Mouse (Mus musculus) adrenal gland, adult 18-20 months (tissue): ENCODE data around the gene Il1rapl2. TPM values are rescaled to one million over a fixed set of nuclear protein-coding genes. Genes with fewer than 3 reads are reported as not detected.
"Not testable (repeated sequence)": the region's sequence is repeated elsewhere in the genome, so short reads cannot be mapped to it uniquely, and the experiment has no call there.

ENCODE experiments used
- DNase-seq, 2 experiments: peaks; one replicate each; pipeline ENCODE4 v3.0.0; 2021 to 2022; ENCODE audit warnings: low spot score in 2 of 2
- total RNA-seq, 2 experiments: library from RNA; stranded (reverse); gene quantifications; 1 replicate in 1 of 2; 2 replicates in 1 of 2; pipeline ENCODE4 v1.2.3; 2021

The Il1rapl2 gene
- total RNA-seq, 2 experiments from 2014 or later, result 0.42 to 2.4 TPM

DNA sequence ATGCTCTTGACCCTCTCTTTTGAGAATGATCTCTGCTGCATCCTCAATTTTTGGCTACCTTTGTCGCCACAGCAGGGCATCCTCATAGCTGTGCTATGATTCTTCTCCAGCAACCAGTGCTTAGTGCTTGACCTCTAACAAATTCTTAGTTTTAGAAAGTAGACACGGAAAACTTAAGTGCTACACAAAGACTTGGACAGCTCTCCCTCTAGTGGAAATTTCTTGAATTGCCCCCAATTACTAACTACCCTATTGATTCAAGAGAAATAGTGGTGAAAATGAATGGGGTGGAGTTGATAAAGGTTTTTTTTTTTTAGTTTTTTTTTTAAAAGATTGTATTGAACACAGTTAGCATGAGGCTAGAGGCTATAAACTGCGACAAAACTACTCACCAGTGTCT, 599.7 kb downstream of the Il1rapl2 start:
- DNase-seq, result no peak

DNA sequence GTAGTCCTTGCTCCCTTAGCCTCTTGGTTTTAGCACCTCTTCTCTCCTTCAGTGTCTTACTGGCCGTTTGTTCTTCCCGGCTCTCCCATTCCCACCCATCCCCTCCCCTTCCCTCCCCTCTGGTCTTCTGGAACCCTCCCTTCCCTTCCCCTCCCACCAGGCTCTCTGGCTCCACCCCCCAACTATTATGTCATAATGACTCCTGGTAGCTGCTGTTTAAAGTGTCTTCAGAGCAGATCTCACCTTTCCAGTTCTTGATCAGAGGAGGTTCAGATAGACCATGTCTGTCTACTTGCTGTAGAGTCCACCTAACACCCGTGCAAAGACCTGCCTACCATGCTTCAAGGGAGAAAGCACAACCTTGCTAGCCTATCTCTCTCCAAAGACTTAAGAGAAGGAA, 639.1 kb downstream of the Il1rapl2 start, which contains the start of gene Tex13a:
Gene Tex13a (minus strand): TSS at position 101 of the 400 bp plus-strand sequence.
- DNase-seq, result no peak

DNA sequence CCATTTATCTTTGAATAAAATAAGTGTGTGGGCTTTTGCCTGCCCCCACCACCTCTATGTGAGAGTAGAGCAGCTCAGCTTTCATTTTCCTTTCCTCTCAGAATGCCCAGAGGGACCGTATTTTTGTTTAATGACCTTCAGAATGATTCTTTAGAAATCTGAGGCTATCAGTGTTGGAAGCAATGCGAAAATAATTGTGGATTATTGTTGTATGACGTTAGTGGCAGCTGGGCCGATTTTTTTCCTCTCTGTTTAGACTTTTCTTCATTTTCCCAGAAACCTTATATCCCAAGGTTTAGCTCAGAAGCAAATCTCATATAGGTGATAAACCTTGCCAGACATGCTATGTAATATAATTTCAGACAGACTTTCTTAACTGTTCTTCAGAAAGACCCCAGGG, 664.2 kb downstream of the Il1rapl2 start:
- no peak for DNase-seq

DNA sequence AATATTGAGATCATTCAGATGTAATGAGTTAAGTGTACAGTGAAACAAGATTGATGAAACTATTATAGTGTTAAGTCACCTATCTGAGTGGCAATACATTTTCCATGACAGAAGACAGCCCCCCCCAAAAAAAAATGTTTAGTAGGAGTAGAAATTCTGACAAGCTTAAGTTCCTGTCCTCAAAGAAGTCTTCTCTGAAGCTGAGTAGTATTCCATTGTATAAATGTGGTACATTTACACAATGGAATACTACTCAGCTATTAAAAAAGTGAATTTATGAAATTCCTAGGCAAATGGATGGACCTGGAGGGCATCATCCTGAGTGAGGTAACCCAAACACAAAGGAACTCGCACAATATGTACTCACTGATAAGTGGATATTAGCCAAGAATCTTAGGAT, 778.3 kb downstream of the Il1rapl2 start:
- DNase-seq, result not testable (repeated sequence)

DNA sequence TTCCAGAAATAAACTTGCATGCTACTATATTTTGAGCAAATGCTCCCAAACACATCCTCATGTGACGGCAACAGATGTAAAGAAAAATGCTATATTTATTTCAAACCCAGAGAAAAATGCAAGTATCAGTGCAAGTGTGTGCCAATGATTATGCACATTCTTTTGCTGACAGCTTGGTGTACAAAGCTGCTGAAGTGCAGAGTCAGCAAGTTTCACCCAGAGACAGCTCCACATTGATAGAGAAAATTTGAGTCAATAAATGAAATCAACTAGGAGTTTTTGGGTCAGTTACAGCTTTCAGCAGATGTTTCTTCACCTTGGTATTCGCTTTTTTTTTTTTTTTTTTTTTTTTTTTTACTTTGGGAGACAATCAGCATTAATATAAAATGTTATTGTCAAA, 863.4 kb downstream of the Il1rapl2 start:
- no peak for DNase-seq

DNA sequence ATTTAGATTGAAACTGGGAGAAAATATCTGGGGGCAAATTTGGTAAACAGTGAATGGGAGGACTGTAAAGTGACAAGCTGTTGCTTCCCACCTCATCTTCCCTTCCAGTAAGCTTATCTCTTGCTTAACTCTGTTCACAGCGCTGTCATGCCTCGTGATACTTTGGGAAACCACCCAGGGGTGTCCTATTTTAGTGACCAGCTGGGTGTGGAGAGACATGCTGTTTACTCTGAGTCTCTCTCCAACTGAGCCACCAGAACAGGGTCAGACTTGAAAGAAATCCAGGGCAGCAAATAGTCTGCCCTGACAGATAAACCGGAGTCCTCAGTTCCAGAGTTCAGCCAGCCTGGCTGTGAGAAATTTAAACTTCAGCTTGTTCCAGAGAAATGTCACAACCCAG, 867.5 kb downstream of the Il1rapl2 start:
- DNase-seq, result no peak

DNA sequence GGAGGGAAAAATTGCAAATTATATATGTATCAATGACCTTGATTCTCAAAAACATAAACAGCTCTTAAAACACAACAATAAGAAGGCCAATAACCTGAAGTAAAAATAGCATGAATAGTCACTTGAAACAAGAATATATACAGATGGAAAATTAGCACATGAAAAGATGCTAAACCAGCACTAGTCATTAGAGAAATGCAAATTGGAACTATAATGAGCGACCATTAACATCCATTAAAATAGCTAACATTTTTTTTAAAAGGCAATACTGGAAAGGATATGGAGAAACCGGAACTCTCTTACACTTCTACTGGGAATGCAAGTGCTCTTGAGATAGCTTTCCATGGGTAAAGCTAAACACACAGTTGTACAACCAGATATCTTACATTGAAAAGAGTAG, 879.4 kb downstream of the Il1rapl2 start:
- no peak for DNase-seq

DNA sequence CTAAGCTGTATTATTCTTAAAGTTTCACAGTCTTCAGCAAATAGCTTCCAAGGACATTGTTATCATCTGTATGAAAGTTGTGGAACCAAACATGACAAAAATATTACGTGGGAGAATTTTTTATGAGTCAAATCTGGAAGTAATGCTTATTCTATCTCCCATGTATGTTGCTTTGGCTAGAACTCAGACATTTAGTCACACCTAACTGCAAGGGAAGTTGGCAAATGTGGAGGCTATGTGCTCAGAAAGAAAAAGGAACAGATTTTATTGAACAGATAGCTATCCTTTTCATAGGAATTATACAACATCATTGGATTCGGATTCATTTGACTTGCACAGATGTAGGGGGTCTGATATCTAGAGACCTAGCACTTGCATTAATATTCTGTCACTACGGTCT, 908.1 kb downstream of the Il1rapl2 start:
- DNase-seq, result no peak

DNA sequence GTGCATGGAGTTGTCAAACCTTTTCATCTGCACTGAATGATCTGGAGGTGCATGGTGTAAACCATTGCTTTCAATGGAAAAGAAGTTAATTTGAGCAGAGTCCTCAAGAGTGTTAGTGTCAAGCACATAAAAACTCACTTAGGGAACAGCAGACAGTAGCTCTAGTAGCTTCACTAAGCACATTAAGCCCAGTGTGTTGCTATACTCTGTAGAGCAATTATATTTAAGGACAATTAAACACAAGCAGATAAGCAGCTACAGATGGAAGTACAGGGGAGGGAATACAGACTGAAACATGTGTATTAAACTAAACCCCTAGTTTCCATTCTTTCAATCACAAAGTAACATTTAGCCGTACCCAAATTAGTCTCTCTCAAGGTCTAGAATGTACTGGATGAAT, 930.1 kb downstream of the Il1rapl2 start:
- no peak for DNase-seq

DNA sequence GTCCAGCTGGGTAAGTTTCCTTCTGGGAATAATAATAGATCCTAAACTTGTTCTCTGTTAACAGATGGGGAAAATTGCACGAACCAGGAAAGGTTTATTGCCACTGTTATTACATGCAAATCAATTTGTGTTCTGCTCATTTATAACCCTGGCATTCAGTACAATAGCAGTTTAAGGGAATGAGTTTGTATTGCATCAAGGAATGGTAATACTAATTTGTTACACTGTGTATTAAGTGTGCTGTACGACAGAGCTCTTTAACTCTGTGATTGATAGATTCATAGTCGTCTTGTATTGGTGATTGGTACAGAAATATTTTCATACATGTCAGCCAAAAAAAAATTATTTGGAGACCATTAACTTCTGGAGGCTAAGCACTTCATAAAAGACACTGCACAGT, 934.6 kb downstream of the Il1rapl2 start:
- DNase-seq, result no peak

DNA sequence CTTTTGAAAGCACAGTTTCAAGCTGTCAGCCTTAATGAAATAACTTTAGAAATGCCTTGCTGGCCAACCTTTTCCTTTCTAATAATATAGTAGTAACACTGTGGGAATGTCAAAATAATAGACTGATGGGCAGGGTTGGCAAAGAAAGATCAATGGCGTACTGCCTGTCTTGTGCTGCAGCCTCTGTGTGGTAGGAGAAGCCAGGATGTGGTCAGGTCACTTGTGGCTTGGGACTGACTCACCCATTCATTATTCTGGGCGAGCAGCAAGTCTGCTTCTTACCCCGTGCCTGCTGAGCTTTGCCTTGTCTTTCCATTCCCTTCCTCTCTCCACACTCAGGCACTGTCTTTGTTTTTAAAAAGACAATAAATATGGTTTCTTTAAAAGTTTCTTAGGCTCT, 1049.7 kb downstream of the Il1rapl2 start:
- no peak for DNase-seq

DNA sequence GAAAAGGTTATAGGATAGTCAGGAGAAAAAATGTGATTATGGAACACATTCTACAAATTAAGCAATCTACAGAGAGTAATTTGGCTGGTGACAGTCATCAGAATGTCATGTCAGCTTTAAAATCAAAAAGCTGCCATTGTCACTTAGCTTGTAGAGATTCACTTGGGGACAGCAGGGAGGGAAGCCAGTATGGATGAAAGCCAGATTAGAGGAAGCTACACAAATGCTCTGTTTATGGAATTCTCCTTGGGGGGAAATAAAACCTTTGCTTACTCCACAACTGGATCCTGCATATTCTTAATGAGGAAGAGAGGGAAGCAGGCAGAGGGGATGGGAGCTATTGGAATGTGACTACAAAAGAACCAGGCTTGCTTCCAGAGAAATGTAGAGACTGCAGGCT, 1054.9 kb downstream of the Il1rapl2 start:
- DNase-seq, result no peak

DNA sequence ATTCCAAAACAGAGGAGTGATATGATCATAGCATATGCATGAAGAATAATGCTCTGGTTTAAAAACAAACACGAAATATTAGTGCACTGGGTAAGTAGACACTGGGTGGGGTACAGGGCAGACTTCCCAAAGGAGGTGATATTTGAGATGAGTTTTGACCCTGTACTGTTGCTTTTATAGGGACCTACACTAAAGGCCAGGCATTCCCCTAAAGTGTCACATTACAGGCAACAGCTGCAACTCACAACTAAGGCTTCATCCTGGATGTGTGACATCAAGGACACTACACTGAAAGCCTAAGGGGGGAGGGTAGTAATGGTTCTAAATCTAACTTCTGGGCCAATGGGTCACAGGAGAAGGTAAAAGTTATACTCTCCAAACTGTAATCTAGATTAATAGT, 1152.0 kb downstream of the Il1rapl2 start:
- no peak for DNase-seq

DNA sequence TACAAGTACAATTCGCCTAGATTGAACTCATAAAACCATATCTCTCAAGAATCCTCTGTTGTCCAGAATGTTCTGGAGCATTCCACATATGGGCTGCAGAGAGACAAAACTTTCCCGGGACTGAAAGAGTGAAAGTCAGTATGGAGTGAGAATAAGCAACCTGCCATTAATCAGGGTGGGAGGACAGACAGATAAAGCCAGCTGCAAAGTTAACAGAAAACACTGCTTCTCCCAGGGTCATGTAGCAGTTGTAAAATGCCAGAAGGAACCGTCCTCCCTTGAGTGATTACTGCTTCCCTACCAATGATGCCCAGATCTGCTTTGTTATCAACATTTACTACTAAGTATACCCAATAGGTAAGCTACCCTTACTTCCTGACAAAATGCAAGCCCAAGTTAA, 1230.5 kb downstream of the Il1rapl2 start:
- no peak for DNase-seq

DNA sequence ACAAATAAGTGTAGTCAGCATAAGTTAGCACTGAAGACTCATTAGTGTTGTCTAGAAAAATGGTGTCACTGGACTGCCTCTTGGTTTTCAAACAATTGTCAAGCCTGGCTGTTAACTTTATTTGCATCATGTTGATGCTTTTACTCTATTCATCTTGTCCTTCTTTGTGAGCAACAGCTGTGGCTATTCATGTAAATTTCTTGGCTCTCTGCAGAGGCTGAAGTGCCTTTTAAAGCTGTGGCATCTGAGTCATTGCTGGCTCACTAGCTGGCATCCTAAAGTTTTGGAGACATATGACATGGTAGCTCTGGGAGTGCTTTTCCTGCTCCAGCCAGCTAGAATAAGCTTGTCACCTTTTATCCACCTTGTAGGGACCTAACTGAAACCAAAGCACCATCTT, 1261.5 kb downstream of the Il1rapl2 start:
- DNase-seq, result no peak

DNA sequence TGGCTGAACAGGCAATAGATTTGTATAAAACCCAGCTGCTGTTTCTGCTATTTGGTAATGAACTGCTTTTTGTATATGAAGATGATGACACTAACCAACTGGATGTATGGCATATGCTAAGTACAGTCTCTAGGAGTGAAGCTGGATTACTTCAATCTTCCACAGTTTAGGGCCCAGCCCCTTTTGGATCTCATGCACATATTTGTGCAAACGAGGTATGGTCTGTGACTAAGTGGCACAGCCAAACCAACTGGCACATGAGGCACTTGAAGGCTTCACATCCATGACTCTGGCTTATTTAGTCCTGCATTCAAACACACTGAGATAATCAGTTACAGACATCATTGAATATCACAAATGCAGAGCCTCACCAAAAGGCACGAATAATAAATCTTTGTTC, 1263.5 kb downstream of the Il1rapl2 start:
- DNase-seq, result no peak

DNA sequence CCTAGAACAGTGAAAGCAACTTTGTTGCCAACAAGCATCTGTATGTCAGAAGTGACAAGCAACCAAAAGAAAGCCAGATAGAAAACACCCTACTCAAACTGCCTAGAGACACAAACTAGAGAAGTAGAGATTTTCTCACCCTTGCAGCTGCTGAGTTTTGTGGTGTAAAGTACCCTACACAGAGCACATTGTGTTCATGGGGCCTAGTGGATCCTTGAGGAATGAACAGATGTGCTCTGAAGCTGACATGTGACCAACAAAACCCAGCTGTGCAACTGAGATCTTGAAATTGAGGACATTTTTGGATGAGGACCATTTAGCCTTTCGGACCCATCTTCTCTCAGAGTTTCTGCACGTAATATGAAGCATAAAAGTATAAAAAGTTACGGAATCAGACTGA, 1268.0 kb downstream of the Il1rapl2 start:
- DNase-seq, result no peak
